Mouse (Mus musculus) brain, adult 2 months (tissue): ENCODE measurements around the gene Sept1.

Experiments
- DNase-seq: peaks from one replicate; pipeline ENCODE4 v3.0.0; 2011; ENCODE audit warnings: low read depth, low spot score

Sept1 gene

DNA sequence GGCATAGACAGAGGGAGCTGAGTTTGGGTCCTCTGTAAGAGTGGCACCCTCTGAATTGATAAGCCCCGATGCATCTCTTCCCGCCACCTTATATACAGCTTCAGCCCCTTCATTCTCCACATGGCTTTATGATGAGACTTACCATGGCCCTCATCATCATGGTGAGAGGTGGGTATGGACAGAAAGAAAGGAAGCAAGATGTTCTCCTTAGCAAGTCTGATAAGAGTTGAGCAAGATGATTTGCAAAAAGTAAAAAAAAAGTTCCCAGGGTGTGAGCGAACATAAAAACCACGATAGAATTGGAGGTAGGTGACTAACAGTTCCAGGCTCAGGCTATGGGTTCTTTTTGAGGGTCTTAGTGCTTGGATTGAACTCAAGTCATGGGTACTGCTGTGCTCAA is 14.3 kb downstream of the Sept1 start:
- no peak for DNase-seq

DNA sequence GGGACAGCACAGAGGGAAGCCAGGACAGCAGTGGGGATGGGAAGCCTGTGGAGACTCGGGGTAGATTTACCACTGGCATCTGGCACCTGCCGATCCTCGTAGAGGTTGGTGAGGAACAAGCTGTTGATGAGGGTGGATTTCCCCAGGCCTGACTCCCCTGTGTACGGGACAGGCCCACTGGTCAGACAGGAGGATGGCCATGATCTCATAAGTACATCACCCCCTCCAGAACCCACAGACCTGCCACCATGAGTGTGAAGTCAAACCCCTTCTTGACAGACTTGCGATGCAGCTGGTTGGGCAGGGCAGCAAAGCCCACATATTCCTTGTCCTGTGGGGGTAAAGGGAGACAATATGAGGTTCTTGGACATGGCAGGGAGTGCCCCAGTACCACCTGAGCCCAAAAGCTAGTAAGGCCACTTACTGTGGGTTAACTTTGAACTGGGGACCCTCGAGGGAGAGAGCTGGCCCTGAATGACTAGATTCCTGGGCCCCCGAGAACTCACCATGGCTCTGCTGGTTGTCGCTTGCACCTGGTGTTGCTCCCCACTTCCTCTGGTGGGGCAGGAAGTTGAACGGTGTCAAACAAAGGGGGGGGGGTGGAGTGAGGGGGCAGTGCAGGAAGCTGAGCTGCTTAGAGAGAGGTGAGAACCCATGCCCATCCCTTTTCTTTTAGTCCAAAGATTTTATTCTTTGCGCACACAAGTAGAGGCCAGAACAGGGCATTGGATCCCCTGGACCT is 14.9 kb downstream of the Sept1 start:
- no peak for DNase-seq

DNA sequence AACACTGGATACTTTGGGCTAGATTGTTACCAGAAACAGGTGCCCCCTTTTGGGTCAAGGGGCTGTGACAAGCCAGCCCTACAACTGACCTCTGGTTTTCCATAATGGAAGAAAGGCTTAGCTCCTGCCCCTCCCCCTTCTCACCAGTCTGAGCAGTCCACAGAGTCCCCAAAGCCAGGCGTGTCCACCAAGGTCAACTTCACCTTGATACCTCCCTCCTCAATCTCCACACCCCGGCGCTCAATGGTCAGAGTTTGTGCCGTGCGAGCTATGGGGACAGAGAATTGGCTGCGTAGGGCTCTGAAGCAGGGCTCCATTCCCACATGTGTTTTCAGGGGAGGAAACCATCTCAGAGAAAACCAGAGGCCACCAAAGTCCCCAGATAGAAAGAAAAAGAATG is 15.5 kb downstream of the Sept1 start:
- DNase-seq: no peak

DNA sequence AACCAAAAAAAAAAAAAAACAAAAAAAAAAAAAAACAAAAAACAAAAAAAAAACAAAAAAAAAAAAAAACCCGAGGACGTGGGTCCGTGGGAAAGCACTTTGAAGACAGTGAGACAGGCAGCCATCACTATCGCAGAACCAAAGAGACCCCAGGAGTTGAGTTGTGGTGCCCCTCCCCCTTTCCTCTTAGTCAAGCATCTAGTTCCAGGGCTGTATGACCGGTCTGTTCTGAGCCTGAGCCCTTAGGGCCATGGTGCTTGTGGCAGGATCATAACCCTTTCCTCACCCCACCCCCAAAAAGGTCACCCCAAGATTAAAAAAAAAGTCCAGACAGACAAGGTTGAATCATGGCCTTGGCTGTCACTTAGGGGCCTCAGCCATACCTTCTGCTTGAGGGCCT is 16.6 kb downstream of the Sept1 start:
- no peak for DNase-seq

DNA sequence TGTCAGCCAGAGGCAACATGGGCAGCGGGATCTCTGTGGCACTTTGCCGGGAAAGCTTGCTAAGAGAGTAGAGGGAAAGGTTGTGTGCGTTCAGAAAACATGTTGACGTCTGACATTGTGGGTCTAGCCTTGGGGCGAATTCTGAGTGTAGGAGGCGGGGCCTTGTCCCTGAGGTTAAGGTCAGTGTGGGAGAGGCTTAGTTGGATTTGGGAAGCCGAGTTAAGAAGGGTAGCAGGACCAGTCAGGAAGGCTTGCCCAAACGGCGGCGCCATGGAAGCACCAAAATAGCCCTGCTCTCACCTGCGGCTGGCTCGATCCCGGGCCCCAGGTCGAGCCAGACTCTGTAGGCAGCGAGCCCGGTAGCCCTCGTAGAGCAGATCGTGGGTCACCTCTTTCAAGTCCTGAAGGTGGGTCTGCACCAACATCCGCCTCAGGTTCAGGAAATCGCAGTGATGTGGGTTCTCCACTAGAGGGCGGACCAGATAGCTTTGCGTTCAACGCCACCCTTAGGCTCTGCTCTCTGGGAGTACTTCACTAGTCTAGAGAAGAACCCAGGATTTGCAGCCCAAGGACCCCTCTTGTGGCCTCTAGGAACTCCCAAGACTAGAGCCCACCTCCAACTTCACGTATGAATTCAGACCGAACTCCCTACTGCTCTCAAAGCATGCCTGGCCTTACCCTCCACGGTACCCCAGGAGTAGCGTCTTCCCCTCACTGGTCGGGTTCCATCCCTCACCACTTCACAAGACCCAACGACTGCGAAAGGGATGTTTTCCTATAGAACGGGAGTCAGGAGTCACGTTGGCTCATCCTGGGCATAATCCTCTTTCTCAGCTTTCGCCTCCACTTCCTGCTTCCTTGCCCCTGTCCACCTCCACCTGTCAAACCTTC is 17.7 kb downstream of the Sept1 start:
- peak; percentile 83 for DNase-seq

DNA sequence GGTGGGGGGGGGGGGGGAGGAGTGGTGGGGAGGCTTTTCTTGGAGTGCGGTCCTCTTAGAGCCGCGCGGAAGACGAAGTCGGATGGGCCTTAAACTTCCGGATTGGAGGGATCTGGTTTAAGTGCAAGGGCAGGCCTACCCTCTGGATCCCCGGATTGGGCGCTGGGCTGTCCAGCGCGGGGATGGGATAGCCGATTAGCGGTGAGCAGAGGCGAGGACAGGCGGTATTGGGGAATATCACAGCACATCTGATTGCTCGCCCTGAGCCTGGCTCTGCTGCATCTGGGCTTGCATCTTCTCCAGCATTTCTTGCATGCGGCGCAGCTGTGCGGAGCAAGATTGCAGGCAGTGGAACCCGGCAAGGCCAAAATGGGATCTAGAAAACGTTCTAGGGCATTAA is 18.4 kb downstream of the Sept1 start:
- DNase-seq: no peak

DNA sequence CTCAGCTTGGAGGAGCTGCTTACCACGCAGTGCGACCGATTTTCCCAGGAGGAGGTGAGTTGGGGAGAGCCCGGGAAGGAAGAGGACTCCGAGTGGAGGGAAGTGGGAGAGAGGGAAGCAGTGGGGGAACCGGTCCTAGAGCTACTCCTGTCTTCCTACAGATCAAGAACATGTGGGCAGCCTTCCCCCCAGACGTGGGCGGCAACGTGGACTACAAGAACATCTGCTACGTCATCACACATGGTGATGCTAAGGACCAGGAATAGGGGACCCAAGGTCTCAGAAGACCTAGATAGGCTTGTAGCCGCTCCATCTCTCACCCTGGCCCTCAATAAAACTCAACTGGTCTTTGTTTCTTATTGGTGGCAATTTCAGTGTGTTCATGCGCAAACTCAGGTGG is 19.0 kb downstream of the Sept1 start:
- no peak for DNase-seq

DNA sequence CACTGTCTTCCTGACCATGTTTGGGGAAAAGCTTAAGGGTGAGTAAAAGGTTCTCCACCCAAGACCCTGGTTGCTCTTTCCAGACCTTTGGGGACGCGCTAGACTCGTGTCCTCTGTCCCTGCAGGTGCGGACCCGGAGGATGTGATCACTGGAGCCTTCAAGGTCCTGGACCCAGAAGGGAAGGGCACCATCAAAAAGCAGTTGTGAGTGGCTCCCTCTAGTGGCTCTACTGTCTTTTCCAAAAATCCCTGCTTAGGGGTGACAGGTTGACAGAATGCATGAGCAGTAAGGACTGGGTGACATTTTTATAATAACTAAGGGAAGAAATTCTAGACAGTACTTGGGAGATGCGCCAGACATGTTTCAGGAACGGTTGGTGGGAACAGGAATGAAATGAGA is 19.4 kb downstream of the Sept1 start:
- peak; percentile 72 for DNase-seq

DNA sequence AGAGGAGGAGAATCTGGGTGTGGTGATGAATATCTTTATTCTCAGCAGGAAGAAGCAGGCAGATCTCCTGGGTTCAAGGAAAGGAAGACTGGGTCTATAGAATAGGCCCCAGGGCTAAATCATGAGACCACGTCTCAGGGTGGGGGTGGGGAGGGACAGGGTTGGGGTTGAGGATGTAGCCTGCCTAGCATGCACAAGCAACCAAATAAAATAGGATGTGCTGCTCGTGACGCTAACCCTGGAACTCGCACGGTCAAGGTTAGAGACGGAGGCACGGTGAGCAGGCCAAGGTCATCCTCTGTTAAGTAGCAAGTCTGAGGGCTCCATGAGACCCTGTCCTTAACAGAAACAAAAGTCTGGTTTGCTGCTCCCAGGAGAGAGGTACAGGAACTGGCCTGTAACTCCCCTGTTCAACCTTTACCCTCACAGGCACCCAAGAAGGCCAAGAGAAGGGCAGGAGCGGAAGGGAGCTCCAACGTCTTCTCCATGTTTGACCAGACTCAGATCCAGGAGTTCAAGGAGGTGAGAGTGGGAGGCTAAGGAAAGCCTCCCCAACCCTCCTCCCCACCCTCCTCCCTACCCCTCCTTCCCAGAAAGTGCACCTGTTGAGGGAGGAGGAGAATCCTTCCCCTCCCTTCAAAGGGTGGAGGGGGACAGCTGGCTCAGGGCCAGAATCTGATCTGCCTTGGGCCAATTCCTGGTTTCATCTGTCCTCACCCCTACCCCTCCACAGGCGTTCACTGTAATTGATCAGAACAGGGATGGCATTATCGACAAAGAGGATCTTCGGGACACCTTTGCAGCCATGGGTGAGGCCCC is 20.3 kb downstream of the Sept1 start:
- no peak for DNase-seq

DNA sequence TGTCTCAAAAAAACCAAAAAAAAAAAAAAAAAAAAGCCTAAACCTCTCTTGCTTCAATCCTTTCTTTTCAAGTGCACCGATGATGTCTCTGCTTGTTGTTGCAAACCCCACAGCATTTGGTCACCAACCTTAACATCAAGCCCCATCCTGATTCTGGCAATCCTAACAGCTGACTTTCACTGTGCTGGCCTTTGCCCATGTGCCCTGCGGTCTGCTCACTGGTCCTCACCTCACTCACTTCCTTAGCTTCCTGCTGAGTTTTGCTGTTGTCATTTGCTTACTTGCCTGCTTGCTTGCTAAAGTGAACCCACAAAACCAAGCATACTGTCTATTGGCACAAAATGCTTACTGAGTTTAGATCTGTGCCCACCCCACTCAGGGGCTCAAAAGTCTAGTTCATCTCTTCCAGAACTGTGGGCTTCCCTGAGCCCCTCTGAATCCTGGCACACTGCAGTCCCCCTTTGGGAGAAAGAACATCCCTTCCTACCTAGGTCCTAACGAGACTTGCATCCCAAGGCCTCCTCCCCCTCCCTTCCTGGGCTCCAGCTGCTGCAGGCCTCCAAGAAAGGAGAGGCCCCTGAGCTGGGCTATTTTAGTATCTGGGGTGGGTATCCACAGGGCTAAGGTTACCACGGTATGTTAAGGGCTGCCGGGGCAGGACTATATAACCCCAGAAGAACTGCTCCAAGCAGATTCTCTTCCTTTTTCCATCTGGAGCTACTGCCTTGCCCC is 21.8 kb downstream of the Sept1 start:
- DNase-seq: no peak

DNA sequence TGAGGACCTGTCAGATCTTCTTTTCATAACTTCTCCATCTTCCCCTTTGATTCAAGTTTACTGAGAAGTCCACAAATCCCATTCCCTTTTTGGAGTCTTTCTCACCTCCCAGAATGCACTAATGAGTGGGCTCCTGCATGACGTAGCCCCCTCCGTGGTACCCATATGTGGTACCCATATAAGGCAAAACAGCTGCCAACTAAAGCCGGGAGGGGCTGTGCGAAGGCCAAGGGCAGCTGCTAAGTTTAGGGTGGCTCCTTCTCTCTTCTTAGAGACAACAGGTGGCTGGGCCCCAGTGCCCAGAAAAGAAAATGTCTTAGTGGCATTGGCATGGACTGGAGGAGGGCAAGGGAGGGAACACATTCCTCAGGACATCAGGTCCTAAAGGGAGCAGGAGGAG is 22.7 kb downstream of the Sept1 start:
- DNase-seq: no peak

DNA sequence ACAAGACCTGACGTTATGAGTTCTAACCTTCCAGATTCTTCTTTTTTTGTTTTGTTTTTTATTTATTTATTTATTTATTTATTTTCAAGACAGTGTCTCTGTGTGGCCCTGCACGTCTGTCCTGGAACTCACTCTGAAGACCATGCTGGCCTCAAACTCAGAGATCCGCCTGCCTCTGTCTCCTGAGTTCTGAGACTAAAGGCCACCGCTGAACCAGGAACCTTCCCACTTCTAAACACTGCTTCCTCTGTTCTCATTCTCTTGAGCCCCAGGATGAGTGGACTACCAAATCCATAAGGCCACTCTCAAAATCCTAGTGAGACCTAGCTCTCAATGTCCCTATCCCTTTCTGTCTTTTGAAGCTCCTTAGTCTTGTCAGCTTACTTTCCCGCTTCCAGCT is 23.1 kb downstream of the Sept1 start:
- no peak for DNase-seq

DNA sequence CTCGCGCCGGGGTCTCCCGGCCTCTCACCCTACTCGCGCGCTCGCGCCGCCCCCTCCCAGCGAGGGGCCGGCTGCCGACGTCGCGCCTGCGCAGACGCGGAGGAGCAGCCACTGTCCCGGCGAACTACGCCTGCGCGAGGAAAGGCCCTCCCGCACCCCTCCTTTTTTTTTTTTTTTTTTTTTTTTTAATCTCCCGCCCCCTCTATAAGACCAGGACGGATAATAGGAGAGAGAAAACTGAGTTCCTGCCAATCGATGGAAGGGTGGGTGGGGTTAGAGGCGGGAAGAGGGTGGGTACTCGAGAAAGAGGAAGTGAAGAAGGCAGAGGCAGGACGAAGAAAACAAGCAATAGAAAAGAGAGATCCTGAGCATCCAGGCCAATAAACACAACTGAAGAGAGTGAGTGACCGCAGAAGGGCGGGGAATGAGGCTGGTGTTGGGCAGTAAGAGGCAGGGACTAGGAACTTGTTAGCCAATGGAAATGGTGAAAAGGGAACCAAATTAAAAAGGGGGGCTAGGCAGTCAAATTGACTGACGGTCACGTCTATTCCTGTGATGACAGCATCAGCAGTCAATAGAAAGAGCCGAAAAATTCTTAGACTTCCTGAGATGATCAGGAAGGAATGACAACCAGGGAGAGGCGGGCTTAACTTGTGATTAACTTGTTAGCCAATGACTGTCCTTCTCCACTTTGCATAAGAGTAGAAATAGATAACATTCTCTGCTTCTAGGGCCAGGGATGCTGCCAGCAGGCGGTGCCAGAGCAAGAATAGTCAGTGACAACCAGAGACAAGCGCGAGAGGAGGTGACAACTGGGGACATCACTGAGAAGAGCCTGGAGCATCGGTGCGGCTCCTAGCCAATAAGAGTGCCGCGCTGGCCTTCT is 24.1 kb downstream of the Sept1 start, which contains the start of gene Mylpf:
Mylpf (plus strand) TSS at position 338 of the 886 bp plus-strand sequence.
- peak; percentile 100 for DNase-seq

DNA sequence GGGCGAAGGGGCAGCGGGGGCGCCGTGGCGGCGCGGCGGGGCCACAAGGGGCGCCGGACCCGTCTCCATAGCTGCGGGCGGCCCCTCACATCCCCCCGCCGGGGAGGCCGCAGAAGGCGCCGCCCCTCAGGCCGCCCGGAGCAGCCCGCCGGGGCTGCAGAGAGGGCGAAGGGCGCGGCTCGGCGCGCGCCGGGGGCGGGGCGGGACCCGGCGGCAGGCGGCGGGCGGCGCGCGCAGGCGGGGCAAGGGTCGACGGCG is 24.7 kb downstream of the Sept1 start, which contains the start of gene Tbc1d10b:
Tbc1d10b (minus strand) TSS at position 174 of the 258 bp plus-strand sequence.
- DNase-seq: no peak

DNA sequence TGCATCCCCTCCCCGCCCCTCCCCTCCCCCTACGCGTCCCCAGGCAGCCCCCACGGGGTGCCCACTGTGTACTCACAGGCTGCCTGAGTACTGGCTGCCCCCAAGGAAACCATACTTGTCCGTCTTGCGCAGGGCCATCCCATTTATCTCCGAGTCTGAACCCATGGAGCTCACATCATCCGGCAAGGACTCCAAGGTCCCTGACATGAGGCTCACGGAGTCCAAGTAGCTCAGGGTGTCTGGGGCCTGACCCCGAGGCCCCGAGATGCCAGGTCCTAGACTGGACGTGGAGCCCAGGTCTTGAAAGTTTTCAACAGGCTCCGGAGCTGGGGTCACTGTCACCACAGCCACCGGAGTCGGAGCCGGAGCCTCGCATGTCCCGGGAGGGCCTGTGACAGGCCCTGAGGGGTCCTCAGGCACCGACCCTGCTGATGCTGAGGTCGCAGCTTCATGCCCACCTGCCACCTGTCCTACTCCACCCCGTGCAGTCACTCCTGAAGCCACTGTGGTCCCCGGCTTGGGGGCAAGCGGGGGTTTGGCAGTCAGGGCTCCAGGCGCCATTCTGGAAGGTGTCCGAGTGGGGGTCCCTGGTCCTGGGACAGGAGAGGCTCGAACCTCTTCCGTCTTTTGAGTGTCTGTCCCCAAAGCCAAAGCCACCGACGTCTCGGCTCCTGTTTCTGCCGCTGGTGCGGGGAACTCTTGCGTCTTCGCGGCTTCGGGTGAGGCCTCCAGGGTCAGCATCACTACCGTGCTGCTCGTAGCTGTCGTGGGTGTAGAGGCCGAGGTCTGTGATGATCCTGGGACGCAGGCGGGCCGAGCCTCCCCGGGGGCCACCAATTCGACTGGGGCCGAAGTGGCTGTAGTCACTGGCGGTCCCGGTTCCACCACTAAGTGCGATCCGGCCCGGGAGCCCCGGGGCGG is 25.3 kb downstream of the Sept1 start:
- no peak for DNase-seq

DNA sequence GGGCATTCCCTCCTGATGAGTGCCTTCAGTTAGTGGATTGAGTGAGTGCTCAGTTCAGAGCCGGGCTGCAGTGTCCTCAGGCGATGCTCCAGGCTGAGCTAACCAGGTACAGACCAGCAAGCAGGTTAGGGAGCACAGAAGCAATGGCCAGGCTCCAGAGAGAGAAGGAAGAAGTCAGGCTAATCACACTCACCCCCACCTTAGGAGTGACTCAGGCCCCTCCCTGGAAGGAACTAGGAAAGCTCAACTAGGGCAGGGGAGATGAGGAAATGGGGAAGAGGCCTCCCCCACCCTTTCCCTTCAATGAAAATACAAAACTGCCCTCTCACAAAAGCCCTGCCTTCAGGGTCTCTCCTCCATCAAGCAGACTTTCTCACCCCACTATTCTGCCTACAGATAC is 26.3 kb downstream of the Sept1 start:
- DNase-seq: peak; percentile 30

DNA sequence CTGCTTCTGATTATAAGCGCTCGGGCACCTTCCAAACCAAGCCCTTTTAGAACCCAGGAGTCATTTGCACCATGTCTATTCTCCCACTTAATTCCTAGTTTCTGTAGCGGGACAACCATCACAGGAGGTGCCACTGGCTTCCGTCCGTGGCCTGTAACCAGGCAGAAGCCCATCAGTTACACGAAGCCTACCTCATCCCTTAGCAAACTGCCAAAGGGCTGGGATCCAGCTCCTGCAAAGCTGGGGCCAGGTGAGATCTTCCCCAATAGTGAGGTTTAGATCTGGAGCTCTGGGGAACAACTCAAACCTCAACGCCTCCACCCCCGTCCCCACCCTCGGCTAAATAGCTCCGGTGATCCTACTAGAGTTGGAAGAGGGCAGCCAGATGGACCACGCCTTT is 36.4 kb downstream of the Sept1 start:
- DNase-seq: no peak

DNA sequence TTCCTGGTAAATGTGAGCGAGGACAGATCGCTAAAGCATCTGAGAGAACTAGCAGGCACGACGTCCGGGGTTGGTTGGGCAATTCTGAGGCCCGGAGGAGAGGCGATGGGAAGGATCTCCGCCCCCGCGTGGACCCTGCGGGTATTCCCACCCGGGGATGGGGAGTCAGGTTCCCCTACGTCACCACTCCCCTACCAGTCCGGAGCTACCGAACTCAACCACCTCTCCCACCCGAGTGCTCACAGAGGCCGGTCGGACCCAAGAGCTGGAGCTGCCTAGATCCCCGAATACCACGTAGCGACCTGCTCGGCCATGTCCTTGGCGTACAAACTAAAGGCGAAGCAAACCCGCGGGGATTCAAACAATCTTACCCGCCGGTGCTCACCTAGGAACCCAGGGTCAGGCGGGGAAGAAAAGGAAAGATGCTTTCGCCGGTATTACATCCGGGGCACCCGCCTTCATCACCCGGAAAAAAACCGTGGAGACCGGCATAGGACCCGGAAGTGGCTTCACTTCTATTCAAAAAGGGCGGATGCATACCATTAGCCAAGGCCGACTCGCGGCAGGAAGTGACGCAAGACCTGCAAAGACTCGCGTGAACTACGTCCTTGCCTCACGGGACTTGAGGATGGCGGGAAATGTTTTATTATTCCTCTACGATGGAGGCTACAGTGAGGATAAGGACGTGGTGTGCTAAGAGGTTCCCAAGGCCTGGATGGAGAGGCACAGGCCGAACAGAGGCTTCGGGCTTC is 37.2 kb downstream of the Sept1 start, which contains the start of gene Cd2bp2:
Cd2bp2 (minus strand) TSS at position 507 of the 752 bp plus-strand sequence.
- DNase-seq: peak; percentile 99

DNA sequence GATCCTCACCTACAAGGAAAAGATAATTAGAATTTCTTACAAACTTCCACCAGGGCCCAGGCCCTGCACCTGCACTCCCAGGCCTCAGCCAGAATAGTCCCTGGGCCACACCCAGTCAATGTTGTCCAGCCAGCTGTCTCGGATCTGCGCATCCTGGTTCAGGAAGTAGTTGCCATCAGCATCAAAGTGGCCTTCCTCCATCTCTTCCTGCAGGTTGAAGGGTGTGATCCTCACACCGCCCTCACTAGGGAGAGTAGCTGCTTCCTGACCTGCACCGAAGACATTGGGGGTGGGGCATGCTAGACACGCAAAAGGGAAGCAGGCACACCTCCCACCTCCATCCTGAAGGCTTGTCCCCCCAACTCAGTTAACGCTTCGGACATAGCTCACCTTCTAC is 38.3 kb downstream of the Sept1 start:
- no peak for DNase-seq
